Mouse (Mus musculus) lung, embryonic 14.5 days (tissue): ENCODE results near the gene Tulp1. TPM values are rescaled to one million over a fixed set of nuclear protein-coding genes. Genes with fewer than 3 reads are reported as not detected.
A peak's percentile ranks its signal among the peaks of the same experiment; 100 is the strongest.

ENCODE experiments used
- ATAC-seq: fragments of 200-750 bp; cut with Nextera tagmentation; 2 replicates; pipeline ENCODE4 v1.8.0; 2017; ENCODE audit warnings: mild to moderate bottlenecking, moderate TSS enrichment, moderate library complexity; ENCODE audit not compliant: insufficient read depth
- DNase-seq: peaks from one replicate; pipeline ENCODE4 v3.0.0-alpha.2; 2015
- H3K27ac ChIP-seq: fragments of 300-500 bp; sonication (generic); 2 replicates; pipeline ENCODE4 v1.5.1; 2014; ENCODE audit warnings: low read depth, mild to moderate bottlenecking, moderate library complexity
- H3K27me3 ChIP-seq: fragments of 300-500 bp; sonication (generic); 2 replicates; pipeline ENCODE4 v1.6.1; 2014; ENCODE audit warnings: low read length, control low read depth; ENCODE audit not compliant: insufficient read depth
- H3K36me3 ChIP-seq: fragments of 300-500 bp; sonication (generic); 2 replicates; pipeline ENCODE4 v1.6.1; 2014; ENCODE audit warnings: control low read depth; ENCODE audit not compliant: insufficient read depth
- H3K4me1 ChIP-seq: fragments of 300-500 bp; sonication (generic); 2 replicates; pipeline ENCODE4 v1.6.1; 2014; ENCODE audit warnings: antibody characterized with exemption, control low read depth; ENCODE audit not compliant: insufficient read depth
- H3K4me2 ChIP-seq: fragments of 300-500 bp; sonication (generic); 2 replicates; pipeline ENCODE4 v1.6.1; 2014; ENCODE audit warnings: mild to moderate bottlenecking
- H3K4me3 ChIP-seq: fragments of 300-500 bp; sonication (generic); 2 replicates; pipeline ENCODE4 v1.5.1; 2014; ENCODE audit warnings: low read depth, low read length
- H3K9ac ChIP-seq: fragments of 300-500 bp; sonication (generic); 2 replicates; pipeline ENCODE4 v1.6.1; 2014
- H3K9me3 ChIP-seq: fragments of 300-500 bp; sonication (generic); 2 replicates; pipeline ENCODE4 v1.6.1; 2016; ENCODE audit warnings: low read depth, low read length, control low read depth
- CTCF ChIP-seq: IDR thresholded peaks from 2 replicates; pipeline ENCODE4 v1.5.1; 2016; ENCODE audit warnings: antibody characterized with exemption, low read depth
- WGBS: fragments of 180-500 bp; shearing (Covaris S2); extraction: QIAGEN DNeasy Blood & Tissue Kit; methylation state at CpG from one replicate; pipeline ENCODE4 v1.1.7; 2014; 5-methylcytosine and 5-hydroxymethylcytosine counted together
- polyA plus RNA-seq: library from polyadenylated mRNA; unstranded; fragments of >200 nt; fragmentation: Nextera tagmentation; extraction: Ambion mirVana; gene quantifications from 2 replicates; pipeline ENCODE4 v1.2.1, GENCODE M21; 2014

The Tulp1 gene
- polyA plus RNA-seq, 1 experiment from 2014 or later = 3.0 TPM

- H3K4me2 ChIP-seq = no peak overlapping the region
- ATAC-seq (no peak), DNase-seq (no peak)
- H3K4me3 ChIP-seq = no peak overlapping the region
- H3K9me3 ChIP-seq = no peaks in the 10 kb centered on the region
- H3K27ac ChIP-seq = no peak overlapping the region
- H3K27me3 ChIP-seq = no peaks in the 10 kb centered on the region
- 0 out of 2 replicates have a peak, but pooled peaks cover 15% of the 10 kb centered on the region for H3K36me3 ChIP-seq
- WGBS = 97% methylated on average over 11 of the region's 11 CpGs
- no peak overlapping the region for H3K9ac ChIP-seq
- H3K4me1 ChIP-seq = no peaks in the 10 kb centered on the region
- TF ChIP-seq CTCF = peak; percentile 27; the same call in 1 of the 2 replicates
These were observed 39.3 kb upstream of the Tulp1 start for GRCm38 (mm10) chr17:28404301-28404700.

- Histone ChIP-seq H3K4me2 (no peak overlapping the region), H3K4me1 (no peaks in the 10 kb centered on the region), H3K9ac (no peak overlapping the region), H3K27me3 (no peaks in the 10 kb centered on the region), H3K27ac (no peak overlapping the region), H3K4me3 (no peak overlapping the region), H3K9me3 (no peaks in the 10 kb centered on the region), H3K36me3 (0 out of 2 replicates have a peak, but pooled peaks cover 3% of the 10 kb centered on the region)
- DNase-seq = no peak
- no peak for TF ChIP-seq CTCF
- WGBS = 75% methylated on average over 7 of the region's 7 CpGs
- ATAC-seq = no peak
These were observed 30.0 kb upstream of the Tulp1 start for GRCm38 (mm10) chr17:28394994-28395393.

GRCm38 (mm10) chr17:28394051-28394765, 29.2 kb upstream of the Tulp1 start:
- no peak for TF ChIP-seq CTCF
- 69% methylated on average over 15 of the region's 15 CpGs for WGBS
- Histone ChIP-seq H3K9ac (no peak overlapping the region), H3K4me3 (no peak overlapping the region), H3K36me3 (no peaks in the 10 kb centered on the region), H3K4me2 (no peak overlapping the region), H3K27me3 (no peaks in the 10 kb centered on the region), H3K4me1 (no peaks in the 10 kb centered on the region), H3K9me3 (no peaks in the 10 kb centered on the region), H3K27ac (no peak overlapping the region)
- ATAC-seq (no peak), DNase-seq (no peak)

GRCm38 (mm10) chr17:28391568-28392432, 26.8 kb upstream of the Tulp1 start:
- Histone ChIP-seq H3K4me2 (peak overlapping the region; percentile 39; the same call in 1 of the 2 replicates), H3K4me3 (no peak overlapping the region), H3K9ac (no peak overlapping the region), H3K27ac (no peak overlapping the region), H3K9me3 (no peaks in the 10 kb centered on the region), H3K27me3 (peaks cover 1% of the 10 kb centered on the region), H3K4me1 (no peaks in the 10 kb centered on the region), H3K36me3 (no peaks in the 10 kb centered on the region)
- WGBS = 8% methylated on average over 22 of the region's 25 CpGs
- ATAC-seq (no peak), DNase-seq (no peak)
- no peak for TF ChIP-seq CTCF

GRCm38 (mm10) chr17:28388534-28388933, 23.5 kb upstream of the Tulp1 start:
- Histone ChIP-seq H3K36me3 (no peaks in the 10 kb centered on the region), H3K4me2 (no peak overlapping the region), H3K4me3 (no peak overlapping the region), H3K27me3 (peaks cover 7% of the 10 kb centered on the region), H3K9ac (no peak overlapping the region), H3K9me3 (no peaks in the 10 kb centered on the region), H3K4me1 (no peaks in the 10 kb centered on the region), H3K27ac (no peak overlapping the region)
- WGBS = 82% methylated on average over 3 of the region's 3 CpGs
- DNase-seq = peak; percentile 18
- ATAC-seq = no peak
- TF ChIP-seq CTCF = no peak

- Histone ChIP-seq H3K27ac (no peak overlapping the region), H3K4me3 (no peak overlapping the region), H3K27me3 (peaks cover 7% of the 10 kb centered on the region), H3K9me3 (no peaks in the 10 kb centered on the region), H3K4me2 (peak overlapping the region; percentile 42; the same call in 1 of the 2 replicates), H3K9ac (no peak overlapping the region), H3K36me3 (no peaks in the 10 kb centered on the region), H3K4me1 (no peaks in the 10 kb centered on the region)
- peak; percentile 90 for TF ChIP-seq CTCF
- 4% methylated on average over 23 of the region's 23 CpGs for WGBS
- no peak for ATAC-seq
- peak; percentile 90 for DNase-seq
These were observed 21.3 kb upstream of the Tulp1 start for GRCm38 (mm10) chr17:28386150-28386905.
